ENCODE assay signal across 25 mouse cellular contexts in the genomic region with DNA sequence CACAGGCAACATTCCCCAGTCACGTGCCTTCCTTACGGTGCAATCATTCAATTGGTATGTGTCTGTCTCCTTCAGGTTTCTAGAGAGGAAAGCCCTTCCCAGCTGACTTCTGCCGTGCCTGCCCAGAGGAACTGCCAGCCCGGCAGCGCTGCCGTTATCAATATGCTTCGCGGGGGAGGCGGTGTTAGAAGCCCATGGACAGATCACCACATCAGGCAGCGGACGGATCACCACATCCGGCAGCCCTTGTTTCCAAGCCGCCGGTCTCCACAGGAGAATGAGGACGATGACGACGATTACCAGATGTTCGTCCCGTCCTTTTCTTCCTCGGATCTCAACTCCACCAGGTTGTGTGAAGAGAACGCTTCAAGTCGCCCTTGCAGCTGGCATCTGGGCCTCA. TPM values are rescaled to one million over a fixed set of nuclear protein-coding genes. Genes with fewer than 3 reads are reported as not detected.
DNase-seq lines count a peak whose midpoint lies in the region; ATAC-seq and TF ChIP-seq lines count a peak whose summit lies in the region.
"Had no signal": no experiment of that assay in that cellular context is flagged by ENCODE, and none has a peak within 500 bp of the region (broad histone marks: within the 10 kb centered on the region; RNA-seq: fewer than 3 reads in every experiment).

No protein-coding gene starts in this region.

- no peak overlapping the region for H3K9ac ChIP-seq in heart, embryonic 11.5 days (ENCODE audit: low read depth, low read length)
- no peak overlapping the region for H3K9ac ChIP-seq in heart, embryonic 14.5 days (ENCODE audit: low read length)
- no peak overlapping the region for H3K9ac ChIP-seq in heart, postnatal 0 days (replicated peaks; ENCODE audit: low read depth, low read length)
- H3K9ac ChIP-seq: embryonic facial prominence, embryonic 12.5 days; embryonic facial prominence, embryonic 15.5 days; forebrain, postnatal 0 days; hindbrain, embryonic 12.5 days; hindbrain, embryonic 15.5 days had no signal

- no peak overlapping the region for H3K27ac ChIP-seq in heart, embryonic 11.5 days (ENCODE audit: low read depth, low read length)
- H3K27ac ChIP-seq in heart, embryonic 14.5 days (replicated peaks in 1 of 2; ENCODE audit: control insufficient read depth in 1 of 2, insufficient read depth in 1 of 2, low read depth in 2 of 2, low read length in 2 of 2) = no peak overlapping the region
- no peak overlapping the region for H3K27ac ChIP-seq in heart, postnatal 0 days (ENCODE audit: low read depth)
- H3K27ac ChIP-seq: embryonic facial prominence, embryonic 12.5 days; embryonic facial prominence, embryonic 15.5 days; gastrocnemius, adult 2 months; hindbrain, embryonic 12.5 days; hindbrain, embryonic 15.5 days had no signal

- no peak for DNase-seq in heart, postnatal 14 days
- no peak for DNase-seq in heart, postnatal 4 days
- DNase-seq in heart, postnatal 0 days (ENCODE audit: low spot score) = no peak
- DNase-seq in heart, adult 18-20 months = no peak
- peak; percentile 31 for DNase-seq in ZHBTc4 (ENCODE audit: low read depth, low spot score)
- no peak for DNase-seq in spleen, adult 12 weeks (ENCODE audit: low spot score)
- DNase-seq: adrenal gland, postnatal 10 days; adrenal gland, postnatal 36 days; cerebellum, adult 11 months; cerebellum, adult 2 months; cerebellum, adult 9-11 months; cerebellum, postnatal 25 days; forebrain, postnatal 0 days; gastrocnemius, adult 2 months; gastrocnemius, postnatal 14 days; kidney, adult 2 months had no signal

- peaks cover 5% of the 10 kb centered on the region for H3K36me3 ChIP-seq in heart, embryonic 11.5 days (ENCODE audit: control insufficient read depth, insufficient read depth, low read length)
- peaks cover 27% of the 10 kb centered on the region for H3K36me3 ChIP-seq in heart, embryonic 14.5 days (ENCODE audit: control insufficient read depth, insufficient read depth, low read length)
- peaks cover 18% of the 10 kb centered on the region for H3K36me3 ChIP-seq in heart, postnatal 0 days (replicated peaks; ENCODE audit: control insufficient read depth, insufficient read depth, low read length)
- H3K36me3 ChIP-seq: hindbrain, embryonic 15.5 days had no signal

- H3K4me3 ChIP-seq in heart, embryonic 11.5 days (ENCODE audit: low read depth, low read length) = 0 out of 2 replicates have a peak overlapping the region, but pooled peaks have one; percentile 1
- H3K4me3 ChIP-seq in heart, embryonic 14.5 days (ENCODE audit: control insufficient read depth in 1 of 2, insufficient read depth in 1 of 2, low read depth in 1 of 2, low read length in 2 of 2) = no peak overlapping the region
- H3K4me3 ChIP-seq in heart, postnatal 0 days (ENCODE audit: low read depth, low read length) = 0 out of 2 replicates have a peak overlapping the region, but pooled peaks have one; percentile 11
- H3K4me3 ChIP-seq: embryonic facial prominence, embryonic 12.5 days; embryonic facial prominence, embryonic 15.5 days; gastrocnemius, adult 2 months; hindbrain, embryonic 12.5 days; hindbrain, embryonic 15.5 days had no signal

- WGBS in heart, embryonic 11.5 days (ENCODE audit: insufficient replicate concordance) = 55% methylated on average over 22 of the region's 22 CpGs
- 48% methylated on average over 22 of the region's 22 CpGs for WGBS in heart, embryonic 14.5 days
- WGBS in heart, postnatal 0 days = 38% methylated on average over 22 of the region's 22 CpGs

- peaks cover 2% of the 10 kb centered on the region; the same call in 1 of the 2 replicates for H3K27me3 ChIP-seq in heart, embryonic 11.5 days (ENCODE audit: control insufficient read depth, insufficient read depth, low read length)
- H3K27me3 ChIP-seq in heart, embryonic 14.5 days (ENCODE audit: control insufficient read depth, insufficient read depth, low read length) = no peaks in the 10 kb centered on the region
- H3K27me3 ChIP-seq in heart, postnatal 0 days (ENCODE audit: control insufficient read depth, insufficient read depth, low read length) = no peaks in the 10 kb centered on the region
- H3K27me3 ChIP-seq: embryonic facial prominence, embryonic 12.5 days; embryonic facial prominence, embryonic 15.5 days; hindbrain, embryonic 12.5 days; hindbrain, embryonic 15.5 days had no signal

- intact Hi-C loops in heart, postnatal 14 days (cut with DNase I) = no loop called here

- peak overlapping the region; percentile 38 for H3K4me2 ChIP-seq in heart, embryonic 11.5 days
- H3K4me2 ChIP-seq in heart, embryonic 14.5 days (ENCODE audit: low read length) = peak overlapping the region; percentile 59
- peak overlapping the region; percentile 46 for H3K4me2 ChIP-seq in heart, postnatal 0 days (ENCODE audit: low read depth, low read length)
- H3K4me2 ChIP-seq: embryonic facial prominence, embryonic 12.5 days; embryonic facial prominence, embryonic 15.5 days; hindbrain, embryonic 12.5 days; hindbrain, embryonic 15.5 days had no signal

- H3K4me1 ChIP-seq in heart, embryonic 11.5 days (ENCODE audit: control insufficient read depth, insufficient read depth, low read length) = peaks cover 3% of the 10 kb centered on the region; the same call in 1 of the 2 replicates
- H3K4me1 ChIP-seq in heart, embryonic 14.5 days (ENCODE audit: control insufficient read depth in 2 of 2, insufficient read depth in 2 of 2, low read length in 2 of 2) = peaks cover 2 to 8% of the 10 kb centered on the region in 2 experiments; a peak in 3 of 4 replicates
- H3K4me1 ChIP-seq in heart, postnatal 0 days (ENCODE audit: control insufficient read depth, insufficient read depth) = no peaks in the 10 kb centered on the region; the same call in 1 of the 2 replicates
- H3K4me1 ChIP-seq: embryonic facial prominence, embryonic 12.5 days; embryonic facial prominence, embryonic 15.5 days; hindbrain, embryonic 12.5 days; hindbrain, embryonic 15.5 days had no signal

- H3K9me3 ChIP-seq in heart, embryonic 11.5 days (replicated peaks; ENCODE audit: control insufficient read depth, low read length) = no peaks in the 10 kb centered on the region
- H3K9me3 ChIP-seq in heart, embryonic 14.5 days (ENCODE audit: control insufficient read depth, low read length) = no peaks in the 10 kb centered on the region
- no peaks in the 10 kb centered on the region for H3K9me3 ChIP-seq in heart, postnatal 0 days (replicated peaks; ENCODE audit: control insufficient read depth, low read length)
- H3K9me3 ChIP-seq: embryonic facial prominence, embryonic 12.5 days; embryonic facial prominence, embryonic 15.5 days; hindbrain, embryonic 12.5 days; hindbrain, embryonic 15.5 days had no signal

- TF ChIP-seq EP300 in heart, postnatal 0 days (IDR thresholded peaks at IDR 0.05; ENCODE audit: low read depth) = no peak

- no peak for ATAC-seq in heart, embryonic 11.5 days (replicated peaks; ENCODE audit: insufficient number of reproducible peaks, low FRiP score, low TSS enrichment)
- ATAC-seq in heart, embryonic 14.5 days (ENCODE audit: insufficient number of reproducible peaks, insufficient read depth, low FRiP score, low read depth) = no peak
- ATAC-seq in heart, postnatal 0 days (ENCODE audit: insufficient read depth, low read depth) = no peak
- ATAC-seq: CD4-positive, CD25-positive, alpha-beta regulatory T cell, adult 4 months; forebrain, embryonic 14.5 days; forebrain, postnatal 0 days; intestine, postnatal 0 days had no signal

- no peak for TF ChIP-seq CTCF in heart, postnatal 0 days (IDR thresholded peaks at IDR 0.05; ENCODE audit: low read depth)

RNA-seq across cellular contexts. Expression of gene Mthfd1l, which starts 16.4 kb away (rescaled TPM):
- 17.8 and 18.0 TPM in 2 replicates for polyA plus RNA-seq in heart, embryonic 11.5 days (2014; fragmentation: Nextera tagmentation; extraction: Ambion mirVana)
- total RNA-seq in heart, postnatal 14 days (2021) = 1 to 10 TPM; 1.5 to 1.7 TPM
- polyA plus RNA-seq in heart, embryonic 14.5 days (2014; fragmentation: Nextera tagmentation; extraction: Ambion mirVana) = 8.8 and 10.2 TPM in 2 replicates
- total RNA-seq in heart, postnatal 4 days (2021) = 1 to 10 TPM; 6.6 to 8.0 TPM
- total RNA-seq in heart, postnatal 0 days (2014; rRNA removed; ENCODE audit: low replicate concordance) = 2.8 and 7.2 TPM in 2 replicates
- 2.3 and 3.0 TPM in 2 replicates for polyA plus RNA-seq in heart, postnatal 0 days (2015; fragmentation: Nextera tagmentation; extraction: Ambion mirVana)
- total RNA-seq in heart, adult 18-20 months (2021) = under 1 TPM; 0.69 to 0.90 TPM

Comparison
In these comparisons a context has a peak if more than half of its experiments do, and no peak if none do; other contexts are left out.
1. H3K4me3 ChIP-seq: peak in heart, embryonic 11.5 days (single experiment) and heart, postnatal 0 days (single experiment); none in heart, embryonic 14.5 days (0 of 2).
2. Peak in every context shown above with its lines, with median percentiles within 50 percentile points of each other: H3K4me2 ChIP-seq.